Mouse (Mus musculus) CH12.LX (cell line): Measurements from ENCODE around the gene Borcs6.

Experiments
- CTCF ChIP-seq, 2 experiments: IDR thresholded peaks in 1 of 2; conservative IDR thresholded peaks in 1 of 2; 2 replicates each; pipeline ENCODE4 v1.5.1; 2011 to 2012; ENCODE audit warnings: low read depth in 2 of 2, low read length in 2 of 2, improper control_type of control experiment in 1 of 2, inconsistent platforms in 1 of 2, mild to moderate bottlenecking in 1 of 2, moderate library complexity in 1 of 2
- MAFK ChIP-seq: IDR thresholded peaks from 2 replicates; pipeline ENCODE4 v1.6.1; 2011; ENCODE audit warnings: low read length, improper control_type of control experiment; ENCODE audit not compliant: insufficient replicate concordance
- MAX ChIP-seq: IDR thresholded peaks from 2 replicates; pipeline ENCODE4 v1.6.1; 2011; ENCODE audit warnings: low read length, improper control_type of control experiment
- MYC ChIP-seq: IDR thresholded peaks from 2 replicates; pipeline ENCODE4 v1.6.1; 2011; ENCODE audit warnings: low read depth, mild to moderate bottlenecking, improper control_type of control experiment, low read length
- NELFE ChIP-seq: IDR thresholded peaks from 2 replicates; pipeline ENCODE4 v1.6.1; 2011; ENCODE audit warnings: low read depth, low read length, improper control_type of control experiment
- POLR2A ChIP-seq: IDR thresholded peaks from 2 replicates; pipeline ENCODE4 v1.6.1; 2011; ENCODE audit warnings: low read depth, mild to moderate bottlenecking, improper control_type of control experiment, low read length
- SIN3A ChIP-seq: IDR thresholded peaks from 2 replicates; pipeline ENCODE4 v1.6.1; 2012; ENCODE audit warnings: low read length, improper control_type of control experiment, inconsistent platforms
- UBTF ChIP-seq: IDR thresholded peaks from 2 replicates; pipeline ENCODE4 v1.6.1; 2012; ENCODE audit warnings: low read depth, mild to moderate bottlenecking, inconsistent platforms, low read length, improper control_type of control experiment, moderate library complexity
- USF1 ChIP-seq: IDR thresholded peaks from 2 replicates; pipeline ENCODE4 v1.6.1; 2014; ENCODE audit warnings: low read depth, mild to moderate bottlenecking, inconsistent platforms, low read length, improper control_type of control experiment

GRCm38 (mm10) chr11:69070093-69070492 lies 10.6 kb downstream of the Borcs6 start:
- TF ChIP-seq POLR2A, result no peak
- no peak for TF ChIP-seq CTCF (conservative IDR thresholded peaks at IDR 0.05 in 1 of 2, IDR thresholded peaks at IDR 0.05 in 1 of 2; ENCODE audit: low read depth in 2 of 2, low read length in 2 of 2)
- TF ChIP-seq UBTF, result no peak
- no peak for TF ChIP-seq USF1
- TF ChIP-seq MAX, result no peak
- no peak for TF ChIP-seq MYC
- no peak for TF ChIP-seq SIN3A
- TF ChIP-seq NELFE, result no peak
- TF ChIP-seq MAFK, result no peak
